23 mouse cellular contexts compared by ENCODE assay signal in the genomic region with DNA sequence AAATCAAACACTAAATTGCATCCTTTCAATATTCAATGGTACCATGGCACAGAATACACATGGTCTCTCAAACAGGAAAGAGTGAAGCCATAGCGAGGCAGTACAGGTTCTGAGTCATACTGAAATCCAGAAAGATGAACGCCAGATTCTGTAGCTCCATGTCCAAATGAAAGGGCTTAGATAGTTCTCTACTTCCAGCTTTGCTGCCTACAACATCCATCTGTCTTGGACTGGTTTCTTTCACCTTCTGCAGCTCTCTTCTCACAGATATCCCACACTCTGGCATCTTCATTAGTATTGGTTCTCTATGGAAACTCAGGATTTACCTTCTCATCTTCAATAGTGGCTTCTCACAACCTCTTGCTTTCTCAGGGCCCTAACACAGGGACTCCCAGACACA.
"Had no signal": no experiment of that assay in that cellular context is flagged by ENCODE, and none has a peak within 500 bp of the region (broad histone marks: within the 10 kb centered on the region; RNA-seq: fewer than 3 reads in every experiment).

No protein-coding gene starts in this region.

- ATAC-seq: hindbrain, postnatal 0 days; intestine, embryonic 16.5 days; liver, embryonic 12.5 days had no signal

- H3K27ac ChIP-seq: heart, adult 2 months; heart, embryonic 13.5 days; heart, embryonic 15.5 days; hindbrain, embryonic 13.5 days; hindbrain, embryonic 15.5 days; hindbrain, postnatal 0 days; limb, embryonic 13.5 days; limb, embryonic 15.5 days; liver, embryonic 12.5 days had no signal

- H3K9ac ChIP-seq: heart, embryonic 13.5 days; heart, embryonic 15.5 days; hindbrain, embryonic 13.5 days; hindbrain, embryonic 15.5 days; limb, embryonic 13.5 days; limb, embryonic 15.5 days; liver, embryonic 12.5 days had no signal

- DNase-seq: gastrocnemius, postnatal 14 days; gastrocnemius, postnatal 36 days; heart, adult 11 months; heart, adult 2 months; heart, postnatal 14 days; heart, postnatal 36 days; kidney, adult 18-20 months; kidney, adult 8-10 months; kidney, postnatal 10 days; kidney, postnatal 25 days; layer of hippocampus, adult 9-11 months; layer of hippocampus, postnatal 36 days; left cerebral cortex, postnatal 4 days had no signal

- H3K9me3 ChIP-seq: heart, embryonic 13.5 days; heart, embryonic 15.5 days; hindbrain, embryonic 13.5 days; hindbrain, embryonic 15.5 days; limb, embryonic 13.5 days; limb, embryonic 15.5 days; liver, embryonic 12.5 days had no signal

- H3K4me3 ChIP-seq: heart, adult 2 months; heart, embryonic 13.5 days; heart, embryonic 15.5 days; hindbrain, embryonic 13.5 days; hindbrain, embryonic 15.5 days; limb, embryonic 13.5 days; limb, embryonic 15.5 days; liver, embryonic 12.5 days had no signal

- H3K4me2 ChIP-seq: heart, embryonic 11.5 days; heart, embryonic 13.5 days; heart, embryonic 15.5 days; hindbrain, embryonic 13.5 days; hindbrain, embryonic 15.5 days; limb, embryonic 13.5 days; limb, embryonic 15.5 days; liver, embryonic 12.5 days had no signal

- H3K4me1 ChIP-seq: hindbrain, embryonic 13.5 days; hindbrain, embryonic 15.5 days; limb, embryonic 15.5 days; liver, embryonic 12.5 days had no signal

- H3K27me3 ChIP-seq: heart, embryonic 13.5 days; heart, embryonic 15.5 days; hindbrain, embryonic 13.5 days; hindbrain, embryonic 15.5 days; limb, embryonic 13.5 days; limb, embryonic 15.5 days; liver, embryonic 12.5 days had no signal

- H3K36me3 ChIP-seq: heart, embryonic 13.5 days; heart, embryonic 15.5 days; hindbrain, embryonic 13.5 days; hindbrain, embryonic 15.5 days; limb, embryonic 13.5 days; limb, embryonic 15.5 days; liver, embryonic 12.5 days had no signal
